In the genomic region with DNA sequence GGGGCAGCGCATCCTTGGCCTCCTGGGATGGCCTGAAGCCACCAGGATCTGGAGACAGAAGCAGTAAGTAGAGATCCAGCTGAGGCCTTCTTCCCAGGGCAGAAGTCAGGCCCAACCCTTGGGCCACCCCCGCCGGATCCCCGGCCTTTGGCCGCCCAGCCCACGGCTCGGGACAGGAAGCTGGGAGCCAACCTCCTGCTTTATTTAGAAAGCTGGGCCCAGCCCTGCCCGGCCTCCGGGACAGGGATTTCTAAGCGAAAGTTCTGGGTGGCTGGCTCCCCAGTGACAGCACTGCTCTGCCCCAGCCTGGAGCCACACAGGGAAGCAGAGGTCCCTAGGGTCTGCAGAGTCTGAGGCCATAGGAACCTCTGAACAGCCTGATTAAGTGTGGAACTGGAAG, we compare ENCODE assay signal across 8 mouse cellular contexts. TPM values are rescaled to one million over a fixed set of nuclear protein-coding genes. Genes with fewer than 3 reads are reported as not detected.
DNase-seq lines count a peak whose midpoint lies in the region; ATAC-seq lines count a peak whose summit lies in the region.

No protein-coding gene starts in this region.

- intact Hi-C loops in heart, postnatal 36 days (cut with DNase I), result loop anchor here (10.0 kb wide), 1 partner anchor 157 kb away; a partner anchor contains a TSS
- intact Hi-C loops in left cerebral cortex, postnatal 14 days (cut with DNase I), result no loop called here

- DNase-seq in adipocyte (ENCODE audit: low spot score), result peak; percentile 71
- peak; percentile 72 to 74 for DNase-seq in heart, postnatal 36 days
- peak; percentile 46 for DNase-seq in liver
- DNase-seq in frontal cortex, postnatal 36 days (ENCODE audit: low spot score in 2 of 2), result no peak
- DNase-seq in T-cell, adult 2 months (ENCODE audit: low spot score), result no peak
- DNase-seq in left cerebral cortex, postnatal 14 days (ENCODE audit: low spot score in 2 of 2), result no peak

- H3K4me2 ChIP-seq in embryonic facial prominence, embryonic 12.5 days (replicated peaks), result no peak overlapping the region
- peak overlapping the region; percentile 1; the same call in 1 of the 2 replicates for H3K4me2 ChIP-seq in stomach, embryonic 14.5 days (replicated peaks; ENCODE audit: low read depth, low read length)

- WGBS in embryonic facial prominence, embryonic 12.5 days, result 75% methylated on average over 10 of the region's 10 CpGs
- 57% methylated on average over 10 of the region's 10 CpGs for WGBS in stomach, embryonic 14.5 days

- peak overlapping the region; percentile 10; the same call in 1 of the 2 replicates for H3K9ac ChIP-seq in embryonic facial prominence, embryonic 12.5 days
- no peak overlapping the region for H3K9ac ChIP-seq in stomach, embryonic 14.5 days (replicated peaks; ENCODE audit: low read depth, low read length)

- H3K27me3 ChIP-seq in embryonic facial prominence, embryonic 12.5 days, result no peaks in the 10 kb centered on the region
- no peaks in the 10 kb centered on the region for H3K27me3 ChIP-seq in stomach, embryonic 14.5 days (ENCODE audit: control insufficient read depth, insufficient read depth, low read length)

- no peak overlapping the region for H3K4me3 ChIP-seq in embryonic facial prominence, embryonic 12.5 days
- no peak overlapping the region for H3K4me3 ChIP-seq in stomach, embryonic 14.5 days (ENCODE audit: low read depth, low read length)

- ATAC-seq in embryonic facial prominence, embryonic 12.5 days (ENCODE audit: insufficient number of reproducible peaks, insufficient read depth, low FRiP score, low TSS enrichment), result no peak
- no peak for ATAC-seq in stomach, embryonic 14.5 days (ENCODE audit: insufficient number of reproducible peaks, insufficient read depth, low FRiP score, low read depth)

- peaks cover 23% of the 10 kb centered on the region for H3K4me1 ChIP-seq in embryonic facial prominence, embryonic 12.5 days
- peaks cover 25% of the 10 kb centered on the region for H3K4me1 ChIP-seq in stomach, embryonic 14.5 days (ENCODE audit: control insufficient read depth, insufficient read depth, low read length)

- no peaks in the 10 kb centered on the region for H3K9me3 ChIP-seq in embryonic facial prominence, embryonic 12.5 days
- no peaks in the 10 kb centered on the region for H3K9me3 ChIP-seq in stomach, embryonic 14.5 days (ENCODE audit: control insufficient read depth, low read depth, low read length)

- no peak overlapping the region for H3K27ac ChIP-seq in embryonic facial prominence, embryonic 12.5 days
- H3K27ac ChIP-seq in stomach, embryonic 14.5 days (ENCODE audit: low read length), result peak overlapping the region; percentile 61; the same call in 1 of the 2 replicates

- peaks cover 26% of the 10 kb centered on the region for H3K36me3 ChIP-seq in embryonic facial prominence, embryonic 12.5 days
- peaks cover 14% of the 10 kb centered on the region for H3K36me3 ChIP-seq in stomach, embryonic 14.5 days (ENCODE audit: control insufficient read depth, insufficient read depth, low read length)

RNA-seq across cellular contexts. Expression of a gene that starts 3.2 kb away (rescaled TPM):
- polyA plus RNA-seq in embryonic facial prominence, embryonic 12.5 days (2016; fragmentation: Nextera tagmentation; extraction: Ambion mirVana), result 82.7 and 83.5 TPM in 2 replicates
- total RNA-seq in heart, postnatal 36 days (2021), result 10 to 100 TPM; 50.7 to 51.7 TPM
- 86.2 and 89.3 TPM in 2 replicates for polyA plus RNA-seq in stomach, embryonic 14.5 days (2014; fragmentation: Nextera tagmentation; extraction: Ambion mirVana)
- 100 to 1,000 TPM; 102 to 109 TPM for total RNA-seq in left cerebral cortex, postnatal 14 days (2021)

RNA-seq across cellular contexts. Expression of a gene that starts 17.5 kb away (rescaled TPM):
- 523 and 554 TPM in 2 replicates for polyA plus RNA-seq in embryonic facial prominence, embryonic 12.5 days (2016; fragmentation: Nextera tagmentation; extraction: Ambion mirVana)
- total RNA-seq in heart, postnatal 36 days (2021), result 1,000 to 10,000 TPM in 1 of 2 experiments, 100 to 1,000 TPM in 1; 977 to 1,076 TPM
- polyA plus RNA-seq in stomach, embryonic 14.5 days (2014; fragmentation: Nextera tagmentation; extraction: Ambion mirVana), result 363 and 388 TPM in 2 replicates
- 100 to 1,000 TPM; 573 to 615 TPM for total RNA-seq in left cerebral cortex, postnatal 14 days (2021)

RNA-seq across cellular contexts. Expression of a gene that starts 17.8 kb away (rescaled TPM):
- polyA plus RNA-seq in embryonic facial prominence, embryonic 12.5 days (2016; fragmentation: Nextera tagmentation; extraction: Ambion mirVana), result 0.86 and 0.97 TPM in 2 replicates
- under 1 TPM; 0.73 to 0.78 TPM for total RNA-seq in heart, postnatal 36 days (2021)
- polyA plus RNA-seq in stomach, embryonic 14.5 days (2014; fragmentation: Nextera tagmentation; extraction: Ambion mirVana), result 3.6 and 7.4 TPM in 2 replicates
- 1 to 10 TPM; 2.2 to 3.2 TPM for total RNA-seq in left cerebral cortex, postnatal 14 days (2021)

RNA-seq across cellular contexts. Expression of a gene that starts 32.6 kb away (rescaled TPM):
- polyA plus RNA-seq in embryonic facial prominence, embryonic 12.5 days (2016; fragmentation: Nextera tagmentation; extraction: Ambion mirVana), result 59.2 and 71.1 TPM in 2 replicates
- total RNA-seq in heart, postnatal 36 days (2021), result 10 to 100 TPM in 1 of 2 experiments, 1 to 10 TPM in 1; 7.5 to 11.5 TPM
- 17.7 and 19.1 TPM in 2 replicates for polyA plus RNA-seq in stomach, embryonic 14.5 days (2014; fragmentation: Nextera tagmentation; extraction: Ambion mirVana)
- 10 to 100 TPM; 14.1 to 15.9 TPM for total RNA-seq in left cerebral cortex, postnatal 14 days (2021)

RNA-seq across cellular contexts. Expression of a gene that starts 41.9 kb away (rescaled TPM):
- 0.22 and 0.58 TPM in 2 replicates for polyA plus RNA-seq in embryonic facial prominence, embryonic 12.5 days (2016; fragmentation: Nextera tagmentation; extraction: Ambion mirVana)
- total RNA-seq in heart, postnatal 36 days (2021), result 1 to 10 TPM in 1 of 2 experiments, under 1 TPM in 1; 0.61 to 1.3 TPM
- polyA plus RNA-seq in stomach, embryonic 14.5 days (2014; fragmentation: Nextera tagmentation; extraction: Ambion mirVana), result 0.41 and 0.72 TPM in 2 replicates
- under 1 TPM; 0.33 to 0.44 TPM for total RNA-seq in left cerebral cortex, postnatal 14 days (2021)

Comparison
In these comparisons a context has a peak if more than half of its experiments do, and no peak if none do; other contexts are left out.
1. DNase-seq: peak in adipocyte (single experiment), heart, postnatal 36 days (2 of 2) and liver (single experiment); none in frontal cortex, postnatal 36 days (0 of 2), T-cell, adult 2 months (single experiment) and left cerebral cortex, postnatal 14 days (0 of 2).